Mouse (Mus musculus) myocyte (in vitro differentiated cells): ENCODE results near the gene Rtn2.
A peak's percentile ranks its signal among the peaks of the same experiment; 100 is the strongest.

Experiments used
- E2F4 ChIP-seq: IDR thresholded peaks from one replicate; pipeline ENCODE4 v1.6.1; 2011; ENCODE audit warnings: mild to moderate bottlenecking, control low read depth, moderate library complexity; ENCODE audit not compliant: insufficient read depth
- MAX ChIP-seq: IDR thresholded peaks from one replicate; pipeline ENCODE4 v1.6.1; 2011; ENCODE audit warnings: low read depth, mild to moderate bottlenecking, control low read depth
- MYOD1 ChIP-seq, 3 experiments: IDR thresholded peaks; one replicate each; pipeline ENCODE4 v1.6.1; 2011; ENCODE audit warnings: control low read depth in 2 of 3, low read depth in 2 of 3, mild to moderate bottlenecking in 2 of 3, moderate library complexity in 1 of 3; ENCODE audit not compliant: insufficient read length in 2 of 3, control insufficient read depth in 1 of 3
- POLR2A ChIP-seq: IDR thresholded peaks from one replicate; pipeline ENCODE4 v1.6.1; 2011; ENCODE audit warnings: low read depth, mild to moderate bottlenecking, control low read depth, moderate library complexity; ENCODE audit not compliant: insufficient read length
- REST ChIP-seq: IDR thresholded peaks from one replicate; pipeline ENCODE4 v1.6.1; 2011; ENCODE audit warnings: mild to moderate bottlenecking, control low read depth, moderate library complexity; ENCODE audit not compliant: insufficient read depth, insufficient read length
- SRF ChIP-seq: IDR thresholded peaks from one replicate; pipeline ENCODE4 v1.6.1; 2011; ENCODE audit warnings: low read depth; ENCODE audit not compliant: control insufficient read depth, insufficient read length
- USF1 ChIP-seq: IDR thresholded peaks from one replicate; pipeline ENCODE4 v1.6.1; 2011; ENCODE audit warnings: low read depth, mild to moderate bottlenecking, control low read depth, moderate library complexity

GRCm38 (mm10) chr7:19265147-19265546 lies 17.3 kb upstream of the Rtn2 start:
- TF ChIP-seq MAX (no peak), MYOD1 (IDR thresholded peaks at IDR 0.05; ENCODE audit: control insufficient read depth in 1 of 3, insufficient read length in 2 of 3, low read depth in 2 of 3) (peak; percentile 33 to 83 (median 77)), E2F4 (no peak), SRF (no peak), USF1 (no peak), POLR2A (no peak), REST (no peak)
